In the genomic region with DNA sequence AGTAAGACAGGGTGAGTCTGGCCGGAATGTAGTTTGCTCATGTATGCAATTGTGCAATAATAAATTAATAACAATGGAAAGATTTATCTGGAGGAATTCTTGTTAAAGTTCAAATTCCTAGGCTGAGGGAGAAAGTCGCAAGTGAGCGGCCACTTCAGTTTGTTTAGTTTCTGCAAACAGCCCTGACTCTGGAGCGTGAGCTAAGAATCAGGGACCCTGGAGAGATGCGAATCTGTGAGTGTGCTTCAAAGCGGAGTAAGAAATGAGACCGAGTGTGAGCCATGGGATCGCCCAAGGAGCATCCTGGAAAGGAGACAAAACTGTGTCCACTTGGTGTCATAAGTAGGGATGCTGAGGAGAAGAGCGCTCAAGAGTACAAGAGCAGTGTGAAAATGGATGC, we compare ENCODE assay signal across 23 mouse cellular contexts.
"Had no signal": no experiment of that assay in that cellular context is flagged by ENCODE, and none has a peak within 500 bp of the region (broad histone marks: within the 10 kb centered on the region; RNA-seq: fewer than 3 reads in every experiment).

No protein-coding gene starts in this region.

- H3K27ac ChIP-seq: heart, adult 2 months; heart, embryonic 13.5 days; heart, embryonic 15.5 days; hindbrain, embryonic 13.5 days; hindbrain, embryonic 15.5 days; hindbrain, postnatal 0 days; limb, embryonic 13.5 days; limb, embryonic 15.5 days had no signal

- H3K4me1 ChIP-seq: heart, embryonic 13.5 days; heart, embryonic 15.5 days; hindbrain, embryonic 13.5 days; hindbrain, embryonic 15.5 days; limb, embryonic 13.5 days; limb, embryonic 15.5 days had no signal

- H3K27me3 ChIP-seq: heart, embryonic 15.5 days; hindbrain, embryonic 13.5 days; hindbrain, embryonic 15.5 days; limb, embryonic 13.5 days; limb, embryonic 15.5 days had no signal

- H3K9me3 ChIP-seq: heart, embryonic 13.5 days; heart, embryonic 15.5 days; hindbrain, embryonic 13.5 days; hindbrain, embryonic 15.5 days; limb, embryonic 13.5 days; limb, embryonic 15.5 days had no signal

- H3K4me3 ChIP-seq: heart, adult 2 months; heart, embryonic 13.5 days; heart, embryonic 15.5 days; hindbrain, embryonic 13.5 days; hindbrain, embryonic 15.5 days; limb, embryonic 13.5 days; limb, embryonic 15.5 days had no signal

- H3K36me3 ChIP-seq: heart, embryonic 13.5 days; heart, embryonic 15.5 days; hindbrain, embryonic 13.5 days; hindbrain, embryonic 15.5 days; limb, embryonic 13.5 days; limb, embryonic 15.5 days had no signal

- DNase-seq: forebrain, postnatal 0 days; gastrocnemius, postnatal 14 days; gastrocnemius, postnatal 36 days; heart, adult 11 months; heart, adult 2 months; heart, postnatal 14 days; heart, postnatal 36 days; kidney, adult 11 months; kidney, adult 8-10 months; kidney, postnatal 14 days; kidney, postnatal 36 days; layer of hippocampus, adult 9-11 months; layer of hippocampus, postnatal 36 days; left cerebral cortex, postnatal 4 days had no signal

- H3K9ac ChIP-seq: forebrain, postnatal 0 days; heart, embryonic 13.5 days; heart, embryonic 15.5 days; hindbrain, embryonic 13.5 days; hindbrain, embryonic 15.5 days; limb, embryonic 13.5 days; limb, embryonic 15.5 days had no signal

- ATAC-seq: forebrain, postnatal 0 days; hindbrain, postnatal 0 days; intestine, embryonic 16.5 days had no signal

- H3K4me2 ChIP-seq: heart, embryonic 11.5 days; heart, embryonic 13.5 days; heart, embryonic 15.5 days; hindbrain, embryonic 13.5 days; hindbrain, embryonic 15.5 days; limb, embryonic 13.5 days; limb, embryonic 15.5 days had no signal
